Comparison of ENCODE assay signal across 20 mouse cellular contexts in genomic region chr13:41892016-41892415, GRCm38 (mm10). TPM values are rescaled to one million over a fixed set of nuclear protein-coding genes. Genes with fewer than 3 reads are reported as not detected.
"Had no signal": no experiment of that assay in that cellular context is flagged by ENCODE, and none has a peak within 500 bp of the region (broad histone marks: within the 10 kb centered on the region; RNA-seq: fewer than 3 reads in every experiment).

No protein-coding gene starts in this region.

- H3K4me1 ChIP-seq: midbrain, embryonic 10.5 days; midbrain, embryonic 12.5 days; neural tube, embryonic 13.5 days; neural tube, embryonic 15.5 days had no signal

- H3K27me3 ChIP-seq: midbrain, embryonic 12.5 days; neural tube, embryonic 13.5 days; neural tube, embryonic 15.5 days had no signal

- H3K9me3 ChIP-seq: midbrain, embryonic 10.5 days; midbrain, embryonic 12.5 days; neural tube, embryonic 13.5 days; neural tube, embryonic 15.5 days had no signal

- DNase-seq: lung, adult 18-20 months; lung, embryonic 14.5 days; lung, postnatal 10 days; lung, postnatal 4 days; midbrain, embryonic 14.5 days; retina, postnatal 1 day; right cerebral cortex, postnatal 25 days; right cerebral cortex, postnatal 4 days; spleen, adult 18-20 months; thymus, adult 2 months; thymus, postnatal 25 days; thymus, postnatal 4 days had no signal

- ATAC-seq: midbrain, embryonic 16.5 days had no signal

- H3K9ac ChIP-seq: liver, embryonic 14.5 days; lung, embryonic 14.5 days; midbrain, embryonic 12.5 days; neural tube, embryonic 13.5 days; neural tube, embryonic 15.5 days had no signal

- H3K36me3 ChIP-seq: midbrain, embryonic 10.5 days; midbrain, embryonic 12.5 days; neural tube, embryonic 13.5 days; neural tube, embryonic 15.5 days had no signal

- H3K27ac ChIP-seq: liver, embryonic 14.5 days; midbrain, embryonic 10.5 days; midbrain, embryonic 12.5 days; neural tube, embryonic 13.5 days; neural tube, embryonic 15.5 days had no signal

- H3K4me3 ChIP-seq: midbrain, embryonic 10.5 days; midbrain, embryonic 12.5 days; myocyte; neural tube, embryonic 13.5 days; neural tube, embryonic 15.5 days had no signal

- H3K4me2 ChIP-seq: lung, embryonic 14.5 days; midbrain, embryonic 12.5 days; neural tube, embryonic 13.5 days; neural tube, embryonic 15.5 days had no signal

RNA-seq across cellular contexts. Expression of gene Adtrp, which starts 44.5 kb away (rescaled TPM):
- polyA plus RNA-seq: lung, embryonic 14.5 days; midbrain, embryonic 10.5 days; midbrain, embryonic 12.5 days; midbrain, embryonic 14.5 days; midbrain, embryonic 16.5 days; myocyte; neural tube, embryonic 11.5 days had no signal
